Comparison of ENCODE assay signal across 9 mouse cellular contexts in genomic region chr11:106555805-106556615, GRCm38 (mm10). TPM values are rescaled to one million over a fixed set of nuclear protein-coding genes. Genes with fewer than 3 reads are reported as not detected.
A peak's percentile ranks its signal among the peaks of the same experiment; 100 is the strongest.
DNase-seq lines count a peak whose midpoint lies in the region; ATAC-seq and TF ChIP-seq lines count a peak whose summit lies in the region.
"Had no signal": no experiment of that assay in that cellular context is flagged by ENCODE, and none has a peak within 500 bp of the region (broad histone marks: within the 10 kb centered on the region; RNA-seq: fewer than 3 reads in every experiment).

No protein-coding gene starts in this region.

- intact Hi-C loops in left cerebral cortex, adult 2 months (cut with DNase I): no loop called here

- H3K27ac ChIP-seq in kidney, embryonic 15.5 days: peak overlapping the region; percentile 55
- H3K27ac ChIP-seq in liver, postnatal 0 days (ENCODE audit: low read depth): peak overlapping the region; percentile 89
- H3K27ac ChIP-seq in left cerebral cortex, adult 2 months: no peak overlapping the region

- no peak overlapping the region for H3K4me3 ChIP-seq in kidney, embryonic 15.5 days (replicated peaks)
- no peak overlapping the region for H3K4me3 ChIP-seq in liver, postnatal 0 days (ENCODE audit: low read depth, low read length)
- H3K4me3 ChIP-seq in left cerebral cortex, adult 2 months: no peak overlapping the region

- peak; percentile 73 for ATAC-seq in kidney, embryonic 15.5 days (replicated peaks; ENCODE audit: low FRiP score)
- peak; percentile 95 for ATAC-seq in liver, postnatal 0 days

- no peaks in the 10 kb centered on the region for H3K27me3 ChIP-seq in kidney, embryonic 15.5 days
- no peaks in the 10 kb centered on the region for H3K27me3 ChIP-seq in liver, postnatal 0 days (ENCODE audit: insufficient read depth, low read length)

- no peaks in the 10 kb centered on the region for H3K9me3 ChIP-seq in kidney, embryonic 15.5 days (replicated peaks)
- H3K9me3 ChIP-seq in liver, postnatal 0 days (ENCODE audit: low read length): no peaks in the 10 kb centered on the region

- H3K4me1 ChIP-seq in kidney, embryonic 15.5 days: peaks cover 11% of the 10 kb centered on the region
- peaks cover 42% of the 10 kb centered on the region for H3K4me1 ChIP-seq in liver, postnatal 0 days (ENCODE audit: insufficient read depth)

- 39% methylated on average over 10 of the region's 10 CpGs for WGBS in kidney, embryonic 15.5 days
- WGBS in liver, postnatal 0 days (ENCODE audit: insufficient replicate concordance): 51% methylated on average over 10 of the region's 10 CpGs

- DNase-seq in embryo, embryonic 9.5 days (ENCODE audit: extremely low spot score): peak; percentile 21
- no peak for DNase-seq in embryo, embryonic 11 days
- DNase-seq in R1 (ENCODE audit: low read depth, low spot score): peak; percentile 84
- DNase-seq in liver, postnatal 0 days: peak; percentile 52
- DNase-seq in lung, adult 18-20 months: no peak
- no peak for DNase-seq in urinary bladder, adult 2 months (ENCODE audit: low spot score)
- DNase-seq in left cerebral cortex, adult 2 months (ENCODE audit: extremely low spot score in 1 of 2, low spot score in 2 of 2): no peak
- DNase-seq: thymus, postnatal 36 days had no signal

- H3K4me2 ChIP-seq in kidney, embryonic 15.5 days: no peak overlapping the region
- no peak overlapping the region for H3K4me2 ChIP-seq in liver, postnatal 0 days (ENCODE audit: low read depth, low read length)

- H3K9ac ChIP-seq in kidney, embryonic 15.5 days: no peak overlapping the region
- H3K9ac ChIP-seq in liver, postnatal 0 days (replicated peaks): no peak overlapping the region

- TF ChIP-seq CTCF in liver, postnatal 0 days (IDR thresholded peaks at IDR 0.05; ENCODE audit: low read depth): no peak
- TF ChIP-seq CTCF in left cerebral cortex, adult 2 months (IDR thresholded peaks at IDR 0.05): no peak

- TF ChIP-seq EP300 in liver, postnatal 0 days (IDR thresholded peaks at IDR 0.05; ENCODE audit: low read depth): no peak

- H3K36me3 ChIP-seq in kidney, embryonic 15.5 days: no peaks in the 10 kb centered on the region
- peaks cover 7% of the 10 kb centered on the region; the same call in 1 of the 2 replicates for H3K36me3 ChIP-seq in liver, postnatal 0 days (replicated peaks; ENCODE audit: insufficient read depth, low read length)

RNA-seq across cellular contexts. Expression of gene Tex2, which starts 57.2 kb away (rescaled TPM):
- polyA plus RNA-seq in kidney, embryonic 15.5 days (2015; fragmentation: Nextera tagmentation; extraction: Ambion mirVana): 8.5 and 9.3 TPM in 2 replicates
- 9.9 and 11.3 TPM in 2 replicates for polyA plus RNA-seq in liver, postnatal 0 days (2015; fragmentation: Nextera tagmentation; extraction: Ambion mirVana)
- polyA plus RNA-seq in urinary bladder, adult 2 months (2012; rRNA removed): 16.7 and 21.2 TPM in 2 replicates
- 100 to 1,000 TPM; 114 to 118 TPM for total RNA-seq in left cerebral cortex, adult 2 months (2021)

Comparison
In these comparisons a context has a peak if more than half of its experiments do, and no peak if none do; other contexts are left out.
1. DNase-seq: peak in embryo, embryonic 9.5 days (single experiment), R1 (single experiment) and liver, postnatal 0 days (single experiment); none in embryo, embryonic 11 days (single experiment), lung, adult 18-20 months (0 of 2), urinary bladder, adult 2 months (single experiment) and left cerebral cortex, adult 2 months (0 of 2).